Mouse (Mus musculus) mouse trophoblast stem cell (cell line): Measurements from ENCODE around the gene Ggt7.
"Not testable (repeated sequence)": the region's sequence is repeated elsewhere in the genome, so short reads cannot be mapped to it uniquely, and the experiment has no call there.

Experiments used
- in situ Hi-C, 2 experiments: fragments of 300-500 bp; cut with MseI, MboI; formaldehyde crosslinking; loops; 2 replicates in 1 of 2; 3 replicates in 1 of 2; pipeline ENCODE4 v1.15.1; 2025

Ggt7 gene

GRCm38 (mm10) chr2:155517455-155518423 is at the start of gene Ggt7, which contains the start of gene Acss2:
Ggt7 (minus strand) TSS chr2:155518237.
Acss2 (plus strand) TSS chr2:155517948.
- in situ Hi-C loops: loop anchor here in 1 of 2 experiments (5.0 kb wide), 2 partner anchors 60 to 105 kb away; no protein-coding TSS in a partner anchor

DNA sequence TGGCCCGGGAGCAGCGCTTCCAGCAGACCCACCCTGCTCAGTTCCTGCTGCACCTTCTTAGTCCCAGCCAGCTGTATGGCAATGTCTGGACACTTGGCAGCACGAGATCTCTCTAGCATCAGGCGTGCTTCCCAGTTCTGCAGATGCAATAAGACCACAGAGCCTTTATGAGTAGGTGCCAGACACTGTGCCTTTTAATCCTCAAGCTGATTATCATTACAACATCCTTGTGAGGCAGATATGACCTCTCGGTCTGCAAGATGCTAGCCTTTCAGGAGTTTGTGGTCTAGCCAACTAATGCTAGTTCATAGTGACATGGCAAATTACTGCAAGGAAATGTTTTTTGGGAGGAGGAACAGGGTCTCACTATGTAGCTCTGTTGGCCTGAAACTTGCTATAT is 49.7 kb upstream of the Ggt7 start:
- in situ Hi-C loops: no loop called here

DNA sequence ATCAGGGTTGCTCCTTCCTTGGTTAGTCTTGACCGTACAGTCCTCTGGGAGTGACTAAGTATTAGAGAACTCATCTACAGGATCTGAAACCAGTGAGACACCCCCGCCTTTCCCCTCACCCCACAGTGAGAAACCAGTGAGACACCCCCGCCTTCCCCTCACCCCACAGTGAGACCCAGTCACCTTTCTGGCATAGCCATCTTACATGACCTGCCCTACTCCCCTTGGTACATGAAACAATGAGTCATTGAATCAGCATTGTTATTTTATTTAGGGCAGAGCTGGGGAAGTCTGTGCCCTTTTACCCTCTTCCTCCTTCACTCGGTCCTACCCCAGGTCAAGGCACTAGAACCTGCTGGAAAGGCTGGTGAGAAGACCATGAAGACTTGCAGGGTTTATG is 44.9 kb upstream of the Ggt7 start:
- in situ Hi-C loops: no loop called here

GRCm38 (mm10) chr2:155562209-155562608 is 44.2 kb upstream of the Ggt7 start:
- in situ Hi-C loops: no loop called here

DNA sequence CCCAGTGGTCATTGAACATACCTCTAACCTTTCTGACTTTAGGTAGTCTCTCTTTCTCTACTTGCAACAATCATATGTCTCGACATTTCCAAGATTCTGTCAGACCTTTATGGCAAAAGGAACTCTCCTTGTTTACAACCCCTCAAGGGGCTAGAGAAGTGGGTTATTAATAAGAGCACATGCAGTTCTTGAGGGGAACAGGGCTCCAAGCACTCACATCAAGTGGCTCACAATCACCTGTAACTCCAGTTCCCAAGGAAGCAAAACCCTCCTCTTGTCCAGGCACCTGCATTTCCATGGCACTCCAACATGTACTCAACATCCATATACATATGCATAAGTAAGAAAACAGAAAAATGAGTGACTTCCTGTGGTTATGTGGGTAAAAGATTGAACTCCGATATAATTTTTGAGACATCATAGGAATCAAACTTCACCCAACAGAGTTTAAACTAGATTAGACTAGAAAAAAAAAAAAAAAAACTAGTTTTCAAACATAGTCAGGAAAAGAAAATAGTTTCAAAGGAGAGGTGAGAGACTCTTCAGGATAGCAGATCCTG is 36.5 kb upstream of the Ggt7 start:
- in situ Hi-C loops: no loop called here

DNA sequence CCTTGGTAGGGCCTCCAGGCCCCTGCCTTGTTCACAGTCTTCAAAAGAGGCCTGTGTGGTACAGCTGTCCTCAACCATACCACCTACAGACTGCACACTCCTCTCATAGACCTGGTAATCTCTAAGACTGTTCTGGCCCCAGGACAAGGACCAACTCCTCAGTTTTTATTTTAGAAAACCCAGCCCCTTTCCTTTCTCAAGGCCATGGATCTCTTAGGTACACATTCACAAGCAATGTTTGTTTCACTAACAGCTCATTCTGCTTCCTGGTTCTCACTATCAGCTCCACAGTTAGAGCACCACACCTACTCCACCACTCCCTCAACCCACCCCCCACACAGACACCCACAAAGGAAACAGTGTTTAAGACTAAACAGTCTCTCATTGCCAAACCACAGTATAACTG is 34.9 kb upstream of the Ggt7 start:
- in situ Hi-C loops: no loop called here

- in situ Hi-C loops: no loop called here
Measured at GRCm38 (mm10) chr2:155552336-155552735, 34.3 kb upstream of the Ggt7 start.

GRCm38 (mm10) chr2:155546955-155547354 is 28.9 kb upstream of the Ggt7 start:
- in situ Hi-C loops: no loop called here

DNA sequence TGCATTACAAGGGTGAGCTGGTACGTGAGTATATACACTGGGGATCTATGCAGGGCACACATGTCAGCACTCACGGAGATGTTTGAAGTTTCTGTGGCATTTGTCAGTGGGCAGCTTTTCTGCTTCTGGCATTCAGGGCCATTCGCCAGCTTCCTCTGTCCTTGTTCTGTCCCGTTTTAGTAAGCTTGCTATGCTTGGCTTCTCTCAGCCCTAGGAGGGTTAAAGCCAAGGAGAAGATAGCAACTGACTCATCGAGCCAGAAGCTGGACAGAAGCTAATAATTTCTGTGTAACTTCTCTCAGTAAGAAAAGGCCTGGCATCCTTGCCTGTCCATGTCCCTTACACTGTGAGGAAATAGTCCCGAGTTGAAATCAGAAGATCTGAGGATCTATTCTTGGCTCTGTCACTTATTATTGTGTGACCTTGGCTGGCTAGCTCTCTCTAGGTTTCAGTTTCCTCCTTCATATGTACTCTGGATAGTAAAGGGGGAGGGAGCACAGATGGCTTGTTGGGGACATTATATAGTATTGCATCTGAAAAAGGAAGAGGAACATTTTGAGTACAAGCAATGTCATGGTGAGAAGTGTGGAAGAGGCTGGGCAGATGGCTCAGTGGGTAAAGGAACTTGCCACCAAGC is 22.9 kb upstream of the Ggt7 start:
- in situ Hi-C loops: no loop called here

GRCm38 (mm10) chr2:155539696-155540095 is 21.7 kb upstream of the Ggt7 start:
- in situ Hi-C loops: no loop called here

GRCm38 (mm10) chr2:155538463-155539057 is 20.5 kb upstream of the Ggt7 start:
- in situ Hi-C loops: not testable (repeated sequence)

- in situ Hi-C loops: no loop called here
Measured at GRCm38 (mm10) chr2:155537761-155538462, 19.9 kb upstream of the Ggt7 start.

- in situ Hi-C loops: no loop called here
Measured at GRCm38 (mm10) chr2:155536292-155536691, 18.3 kb upstream of the Ggt7 start.

- in situ Hi-C loops: loop anchor here in 1 of 2 experiments (10.0 kb wide), 1 partner anchor 57 kb away; no protein-coding TSS in a partner anchor
Measured at GRCm38 (mm10) chr2:155527367-155527766, 9.3 kb upstream of the Ggt7 start.

GRCm38 (mm10) chr2:155524378-155524777 is 6.3 kb upstream of the Ggt7 start:
- in situ Hi-C loops: loop anchor here in 1 of 2 experiments (10.0 kb wide), 1 partner anchor 60 kb away; no protein-coding TSS in a partner anchor

GRCm38 (mm10) chr2:155523706-155524105 is 5.7 kb upstream of the Ggt7 start:
- in situ Hi-C loops: loop anchor here in 1 of 2 experiments (10.0 kb wide), 1 partner anchor 61 kb away; no protein-coding TSS in a partner anchor

GRCm38 (mm10) chr2:155518531-155519270 is 664 bp upstream of the Ggt7 start:
- in situ Hi-C loops: loop anchor here in 1 of 2 experiments (5.0 kb wide), 2 partner anchors 59 to 104 kb away; no protein-coding TSS in a partner anchor

GRCm38 (mm10) chr2:155515941-155516340 is 2.1 kb downstream of the Ggt7 start:
- in situ Hi-C loops: loop anchor here in 1 of 2 experiments (5.0 kb wide), 2 partner anchors 61 to 106 kb away; no protein-coding TSS in a partner anchor

- in situ Hi-C loops: loop anchor here (5.0 kb wide), 2 partner anchors 63 to 108 kb away; no protein-coding TSS in a partner anchor
Measured at GRCm38 (mm10) chr2:155514666-155515065, 3.4 kb downstream of the Ggt7 start.

- in situ Hi-C loops: loop anchor here in 1 of 2 experiments (5.0 kb wide), 1 partner anchor 109 kb away; no protein-coding TSS in a partner anchor
Measured at GRCm38 (mm10) chr2:155513543-155513942, 4.5 kb downstream of the Ggt7 start.
